Mouse (Mus musculus) intestine, embryonic 16.5 days (tissue): ENCODE results near the gene Tab1. TPM values are rescaled to one million over a fixed set of nuclear protein-coding genes. Genes with fewer than 3 reads are reported as not detected.

Experiments used
- ATAC-seq: fragments of 200-750 bp; cut with Nextera tagmentation; 2 replicates; pipeline ENCODE4 v1.8.0; 2017; ENCODE audit warnings: moderate TSS enrichment, moderate library complexity
- H3K27ac ChIP-seq: fragments of 300-500 bp; sonication (generic); 2 replicates; pipeline ENCODE4 v1.5.1; 2014; ENCODE audit warnings: mild to moderate bottlenecking, low read length
- H3K27me3 ChIP-seq: fragments of 300-500 bp; sonication (generic); replicated peaks from 2 replicates; pipeline ENCODE4 v1.6.1; 2014; ENCODE audit warnings: low read length, control low read depth, mixed read lengths; ENCODE audit not compliant: control insufficient read depth, insufficient read depth
- H3K36me3 ChIP-seq: fragments of 300-500 bp; sonication (generic); 2 replicates; pipeline ENCODE4 v1.6.1; 2014; ENCODE audit warnings: low read length, control low read depth; ENCODE audit not compliant: control insufficient read depth, insufficient read depth
- H3K4me1 ChIP-seq: fragments of 300-500 bp; sonication (generic); 2 replicates; pipeline ENCODE4 v1.6.1; 2014; ENCODE audit warnings: low read length, control low read depth, mixed read lengths; ENCODE audit not compliant: control insufficient read depth, insufficient read depth
- H3K4me2 ChIP-seq: fragments of 300-500 bp; sonication (generic); 2 replicates; pipeline ENCODE4 v1.6.1; 2014; ENCODE audit warnings: low read depth, low read length, control low read depth
- H3K4me3 ChIP-seq: fragments of 300-500 bp; sonication (generic); 2 replicates; pipeline ENCODE4 v1.5.1; 2014; ENCODE audit warnings: mild to moderate bottlenecking, low read length
- H3K9ac ChIP-seq: fragments of 300-500 bp; sonication (generic); 2 replicates; pipeline ENCODE4 v1.6.1; 2014; ENCODE audit warnings: low read depth, low read length
- H3K9me3 ChIP-seq: fragments of 300-500 bp; sonication (generic); 2 replicates; pipeline ENCODE4 v1.6.1; 2016; ENCODE audit warnings: low read length, control low read depth; ENCODE audit not compliant: control insufficient read depth
- WGBS: fragments of 180-500 bp; shearing (Covaris S2); extraction: QIAGEN DNeasy Blood & Tissue Kit; methylation state at CpG from one replicate; pipeline ENCODE4 v1.1.7; 2014; 5-methylcytosine and 5-hydroxymethylcytosine counted together
- polyA plus RNA-seq: library from polyadenylated mRNA; unstranded; fragments of >200 nt; fragmentation: Nextera tagmentation; extraction: Ambion mirVana; gene quantifications from 2 replicates; pipeline ENCODE4 v1.2.1, GENCODE M21; 2015

Gene Tab1
- polyA plus RNA-seq, 1 experiment from 2014 or later = 29.6 TPM

DNA sequence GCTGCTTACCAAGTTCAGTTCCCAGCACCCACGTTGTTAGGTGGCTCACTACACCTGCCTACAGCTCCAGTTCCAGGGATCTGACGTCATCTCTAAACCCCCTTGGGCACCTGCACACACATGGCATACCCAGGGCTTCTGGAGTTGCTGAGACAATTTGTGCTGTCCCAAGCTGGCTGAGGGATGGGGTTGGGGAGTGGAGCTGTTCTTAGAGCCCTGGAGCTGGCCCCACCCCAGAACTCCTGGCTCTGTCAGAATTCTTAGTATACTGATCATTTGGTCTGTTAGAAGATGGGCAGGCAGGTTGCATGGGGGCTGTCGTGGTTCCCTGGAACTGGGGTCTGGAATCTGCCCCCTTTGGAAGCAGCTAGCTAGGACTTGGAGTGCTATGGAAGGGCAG is 32.7 kb upstream of the Tab1 start:
- Histone ChIP-seq H3K4me1 (peaks cover 30% of the 10 kb centered on the region; the same call in 1 of the 2 replicates), H3K27ac (no peak overlapping the region), H3K27me3 (no peaks in the 10 kb centered on the region), H3K4me3 (no peak overlapping the region), H3K36me3 (no peaks in the 10 kb centered on the region), H3K9ac (no peak overlapping the region), H3K4me2 (no peak overlapping the region), H3K9me3 (no peaks in the 10 kb centered on the region)
- ATAC-seq = no peak
- 85% methylated on average over 3 of the region's 3 CpGs for WGBS

DNA sequence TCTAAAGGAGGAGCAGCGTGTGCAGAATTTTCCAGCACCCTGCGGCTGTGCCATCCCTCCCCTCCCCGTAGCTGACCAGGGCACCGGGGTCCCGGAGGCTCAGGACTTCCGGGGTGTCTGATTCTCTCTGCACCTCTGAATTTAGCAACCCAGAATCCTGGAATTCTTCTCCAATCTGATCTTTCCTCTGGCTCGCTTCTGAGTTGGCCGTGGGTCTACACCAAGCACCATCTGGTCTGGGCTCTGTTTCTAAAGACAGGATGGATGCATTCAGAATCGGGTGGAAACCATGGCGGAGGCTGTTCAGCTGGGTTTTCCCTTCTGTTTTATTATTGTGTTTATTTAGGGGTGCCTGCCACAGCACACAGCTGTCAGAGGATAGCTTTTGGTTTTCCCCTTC is 32.1 kb upstream of the Tab1 start:
- Histone ChIP-seq H3K9me3 (no peaks in the 10 kb centered on the region), H3K27me3 (no peaks in the 10 kb centered on the region), H3K9ac (no peak overlapping the region), H3K27ac (no peak overlapping the region), H3K4me1 (peaks cover 35% of the 10 kb centered on the region; the same call in 1 of the 2 replicates), H3K4me2 (no peak overlapping the region), H3K36me3 (no peaks in the 10 kb centered on the region), H3K4me3 (no peak overlapping the region)
- WGBS = 77% methylated on average over 10 of the region's 10 CpGs
- ATAC-seq = no peak

DNA sequence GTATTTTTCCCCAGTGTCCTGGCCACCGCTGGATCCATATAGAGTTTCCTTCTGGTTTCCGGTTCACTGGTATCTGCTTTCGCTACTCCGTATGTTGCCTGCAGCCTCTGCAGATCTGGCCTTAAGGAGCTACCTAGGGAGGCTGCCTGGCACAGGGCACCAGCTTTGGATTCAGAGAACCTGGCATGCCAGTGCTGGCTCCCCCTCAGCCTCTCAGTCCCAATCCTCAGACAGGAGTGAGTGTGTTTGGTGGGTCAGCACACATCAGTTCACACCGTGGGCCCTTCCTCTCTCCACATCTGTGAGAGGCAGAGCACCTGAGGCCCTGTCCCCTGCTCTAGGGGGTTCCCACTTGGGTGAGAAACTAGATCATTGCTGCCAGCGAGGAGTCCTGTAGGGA is 31.4 kb upstream of the Tab1 start:
- H3K9ac ChIP-seq = no peak overlapping the region
- H3K27me3 ChIP-seq = no peaks in the 10 kb centered on the region
- H3K36me3 ChIP-seq = no peaks in the 10 kb centered on the region
- H3K4me2 ChIP-seq = no peak overlapping the region
- H3K27ac ChIP-seq = no peak overlapping the region
- H3K4me1 ChIP-seq = peaks cover 31% of the 10 kb centered on the region; the same call in 1 of the 2 replicates
- 77% methylated on average over 6 of the region's 6 CpGs for WGBS
- H3K4me3 ChIP-seq = no peak overlapping the region
- H3K9me3 ChIP-seq = no peaks in the 10 kb centered on the region
- no peak for ATAC-seq

DNA sequence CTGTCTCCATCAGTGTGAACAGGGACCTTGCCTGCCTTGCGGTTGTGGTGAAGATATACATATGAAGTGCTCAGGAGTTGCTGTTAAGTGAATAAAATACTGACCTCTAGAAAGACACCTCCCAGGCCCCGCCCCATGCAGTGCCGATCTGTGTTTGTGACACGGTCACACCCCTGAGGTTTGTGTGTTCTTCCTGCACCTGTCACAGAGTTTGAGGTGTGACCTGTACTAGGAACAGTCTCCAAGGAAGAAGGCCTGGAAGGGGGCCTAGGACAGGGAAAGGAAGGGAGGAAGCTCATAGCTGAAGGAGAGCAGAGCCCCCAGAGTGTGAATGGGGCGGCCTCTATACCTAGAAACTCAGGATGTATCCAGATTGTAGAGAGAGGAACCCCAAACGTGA is 30.4 kb upstream of the Tab1 start:
- Histone ChIP-seq H3K27ac (no peak overlapping the region), H3K4me2 (no peak overlapping the region), H3K27me3 (no peaks in the 10 kb centered on the region), H3K4me3 (no peak overlapping the region), H3K9me3 (no peaks in the 10 kb centered on the region), H3K9ac (no peak overlapping the region), H3K4me1 (peaks cover 21% of the 10 kb centered on the region; the same call in 1 of the 2 replicates), H3K36me3 (no peaks in the 10 kb centered on the region)
- WGBS = 73% methylated on average over 6 of the region's 6 CpGs
- ATAC-seq = peak; percentile 3; the same call in 1 of the 2 replicates

DNA sequence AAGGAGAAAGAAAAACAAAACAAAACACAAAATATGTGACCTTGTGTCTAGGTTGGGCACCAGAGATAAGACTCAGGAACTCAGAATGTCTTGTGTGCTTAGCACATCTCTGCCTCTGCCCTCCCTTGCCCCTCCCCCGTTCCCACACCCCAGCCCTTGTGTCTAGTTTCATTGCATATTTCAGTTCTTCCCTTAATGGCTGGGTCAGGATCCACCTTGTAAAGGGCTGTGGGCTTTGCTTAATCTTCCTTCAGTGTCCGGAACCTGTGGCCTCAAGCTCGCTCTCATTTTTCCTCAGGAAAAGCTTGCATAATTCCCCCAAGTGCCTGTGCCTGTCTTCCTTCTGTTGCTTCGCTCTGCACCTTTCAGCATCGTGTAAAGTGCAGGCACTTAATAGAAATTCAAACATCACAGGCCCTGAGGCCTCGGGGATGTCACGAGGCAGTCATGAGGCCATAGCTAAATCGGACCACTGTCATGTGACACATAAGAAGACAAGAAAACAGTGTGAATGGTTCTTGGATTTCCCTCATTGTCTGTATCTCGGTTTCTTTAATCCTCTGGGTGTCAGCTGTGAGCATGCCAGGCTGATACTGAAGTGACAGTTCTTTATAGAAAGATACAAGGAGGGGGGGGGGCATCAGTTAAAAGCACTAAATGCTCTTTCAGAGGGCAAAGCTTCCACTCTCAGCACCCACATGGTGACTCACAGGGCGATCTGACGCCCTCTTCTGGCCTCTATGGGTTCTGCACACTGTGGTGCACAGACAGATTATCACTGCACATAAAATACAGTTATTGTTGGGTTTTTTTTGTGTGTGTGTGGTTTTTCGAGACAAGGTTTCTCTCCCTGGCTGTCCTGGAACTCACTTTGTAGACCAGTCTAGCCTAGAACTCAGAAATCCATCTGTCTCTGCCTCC is 27.2 kb upstream of the Tab1 start:
- no peak overlapping the region for H3K4me2 ChIP-seq
- no peaks in the 10 kb centered on the region for H3K36me3 ChIP-seq
- no peaks in the 10 kb centered on the region for H3K9me3 ChIP-seq
- no peak overlapping the region for H3K4me3 ChIP-seq
- H3K27ac ChIP-seq = peak overlapping the region; percentile 71
- peak; percentile 28; the same call in 1 of the 2 replicates for ATAC-seq
- 68% methylated on average over 12 of the region's 12 CpGs for WGBS
- no peak overlapping the region for H3K9ac ChIP-seq
- H3K27me3 ChIP-seq = no peaks in the 10 kb centered on the region
- 0 out of 2 replicates have a peak, but pooled peaks cover 10% of the 10 kb centered on the region for H3K4me1 ChIP-seq

DNA sequence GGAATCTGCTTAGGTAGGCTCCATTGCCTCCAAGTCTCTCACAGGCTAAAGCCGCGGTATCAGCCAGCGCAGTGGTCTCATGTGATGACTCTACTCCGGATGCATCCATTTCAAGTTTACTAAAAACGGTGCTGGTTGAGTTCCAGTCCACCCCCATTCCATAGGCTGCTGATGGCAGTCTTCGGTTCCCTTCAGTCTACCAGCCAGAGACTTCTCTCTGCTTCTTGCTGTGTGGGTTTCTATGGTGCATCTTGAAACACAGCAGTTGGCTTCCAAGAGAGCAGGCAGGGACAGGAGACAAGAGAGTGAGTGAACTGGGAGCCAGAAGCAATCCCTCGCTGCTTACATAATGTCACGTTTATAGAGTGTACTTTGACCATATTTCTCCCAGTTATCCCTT is 25.8 kb upstream of the Tab1 start:
- no peak overlapping the region for H3K4me2 ChIP-seq
- H3K9me3 ChIP-seq = no peaks in the 10 kb centered on the region
- no peak for ATAC-seq
- WGBS = 89% methylated on average over 8 of the region's 8 CpGs
- H3K4me3 ChIP-seq = no peak overlapping the region
- H3K27ac ChIP-seq = no peak overlapping the region
- H3K27me3 ChIP-seq = no peaks in the 10 kb centered on the region
- no peak overlapping the region for H3K9ac ChIP-seq
- H3K4me1 ChIP-seq = 0 out of 2 replicates have a peak, but pooled peaks cover 10% of the 10 kb centered on the region
- 0 out of 2 replicates have a peak, but pooled peaks cover 2% of the 10 kb centered on the region for H3K36me3 ChIP-seq

DNA sequence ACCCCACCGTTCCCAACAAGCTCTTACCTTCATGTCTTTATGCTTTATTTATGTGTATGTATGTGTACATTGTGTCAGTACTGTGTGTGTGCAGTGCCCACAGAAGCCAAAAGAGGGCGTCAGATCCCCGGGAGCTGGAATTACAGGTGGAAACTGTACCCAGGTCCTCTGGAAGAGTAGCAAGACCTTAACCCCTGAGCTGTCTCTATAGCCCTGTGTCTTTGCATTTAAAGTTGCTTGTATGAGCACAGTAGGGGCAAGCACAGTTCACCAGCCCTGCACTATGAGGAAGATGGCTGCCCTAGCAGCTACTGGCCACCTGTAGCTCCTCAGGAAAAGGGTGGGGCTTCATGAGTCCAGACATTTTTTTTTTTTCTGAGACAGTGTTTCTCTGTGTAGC is 25.4 kb upstream of the Tab1 start:
- WGBS = 81% methylated on average over 3 of the region's 3 CpGs
- H3K9ac ChIP-seq = no peak overlapping the region
- no peak for ATAC-seq
- no peak overlapping the region for H3K4me3 ChIP-seq
- H3K27ac ChIP-seq = no peak overlapping the region
- no peak overlapping the region for H3K4me2 ChIP-seq
- peaks cover under 1% of the 10 kb centered on the region; the same call in 1 of the 2 replicates for H3K9me3 ChIP-seq
- H3K4me1 ChIP-seq = 0 out of 2 replicates have a peak, but pooled peaks cover 10% of the 10 kb centered on the region
- no peaks in the 10 kb centered on the region for H3K27me3 ChIP-seq
- H3K36me3 ChIP-seq = 0 out of 2 replicates have a peak, but pooled peaks cover 2% of the 10 kb centered on the region

DNA sequence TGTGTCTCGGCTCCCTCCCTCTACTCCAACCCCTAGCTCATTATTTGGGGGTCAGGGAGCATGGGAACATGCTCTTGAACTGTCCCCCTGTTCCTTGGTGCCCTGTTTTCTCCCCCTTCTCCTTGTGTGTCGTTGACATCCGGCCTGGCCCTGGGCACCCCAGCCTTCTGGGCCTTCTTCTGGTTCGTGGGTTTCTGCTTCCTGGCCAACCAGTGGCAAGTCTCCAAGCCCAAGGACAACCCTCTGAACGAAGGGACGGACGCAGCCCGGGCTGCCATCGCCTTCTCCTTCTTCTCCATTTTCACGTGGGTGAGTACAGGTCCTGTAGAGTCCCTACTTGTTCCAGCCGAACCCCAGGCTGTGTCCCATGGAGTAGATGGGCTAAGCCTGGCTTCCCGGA is 21.5 kb upstream of the Tab1 start:
- peaks cover 3% of the 10 kb centered on the region; the same call in 1 of the 2 replicates for H3K9me3 ChIP-seq
- no peaks in the 10 kb centered on the region for H3K27me3 ChIP-seq
- WGBS = 76% methylated on average over 12 of the region's 12 CpGs
- H3K9ac ChIP-seq = no peak overlapping the region
- peaks cover 3% of the 10 kb centered on the region; the same call in 1 of the 2 replicates for H3K4me1 ChIP-seq
- no peak for ATAC-seq
- 0 out of 2 replicates have a peak, but pooled peaks cover 2% of the 10 kb centered on the region for H3K36me3 ChIP-seq
- H3K4me2 ChIP-seq = no peak overlapping the region
- no peak overlapping the region for H3K4me3 ChIP-seq
- H3K27ac ChIP-seq = no peak overlapping the region

DNA sequence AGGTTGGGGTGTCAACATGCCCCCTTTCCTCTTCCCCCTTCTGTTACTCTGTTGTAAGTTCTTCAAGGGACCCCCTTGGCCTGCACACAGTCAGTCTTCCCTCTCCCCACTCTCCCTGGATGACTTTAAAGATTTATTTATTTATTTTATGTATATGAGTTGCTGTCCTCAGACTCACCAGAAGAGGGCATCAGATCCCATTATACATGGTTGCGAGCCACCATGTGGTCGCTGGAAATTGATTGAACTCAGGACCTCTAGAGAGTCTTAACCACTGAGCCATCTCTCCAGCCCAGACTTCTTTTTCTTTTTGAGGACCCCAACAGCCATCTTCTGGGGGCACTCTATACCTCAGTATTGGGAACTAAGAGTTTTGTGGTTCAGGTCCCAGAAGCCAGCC is 20.4 kb upstream of the Tab1 start:
- no peak overlapping the region for H3K27ac ChIP-seq
- no peak overlapping the region for H3K4me2 ChIP-seq
- 62% methylated on average over 2 of the region's 2 CpGs for WGBS

More for the DNA sequence above, 20.4 kb upstream of the Tab1 start:
- H3K27me3 ChIP-seq = no peaks in the 10 kb centered on the region
- peaks cover 3% of the 10 kb centered on the region; the same call in 1 of the 2 replicates for H3K9me3 ChIP-seq
- no peak for ATAC-seq
- no peak overlapping the region for H3K9ac ChIP-seq
- no peak overlapping the region for H3K4me3 ChIP-seq
- H3K4me1 ChIP-seq = peaks cover 3% of the 10 kb centered on the region; the same call in 1 of the 2 replicates
- H3K36me3 ChIP-seq = 0 out of 2 replicates have a peak, but pooled peaks cover 2% of the 10 kb centered on the region
